Mouse (Mus musculus): ENCODE measurements at regions not wholly inside any gene's neighbourhood (a gene's known extent, or its start where the extent isn't known, plus 50 kb on each side); places are given as distances from the start of the nearest gene placed in this dataset.

DNA sequence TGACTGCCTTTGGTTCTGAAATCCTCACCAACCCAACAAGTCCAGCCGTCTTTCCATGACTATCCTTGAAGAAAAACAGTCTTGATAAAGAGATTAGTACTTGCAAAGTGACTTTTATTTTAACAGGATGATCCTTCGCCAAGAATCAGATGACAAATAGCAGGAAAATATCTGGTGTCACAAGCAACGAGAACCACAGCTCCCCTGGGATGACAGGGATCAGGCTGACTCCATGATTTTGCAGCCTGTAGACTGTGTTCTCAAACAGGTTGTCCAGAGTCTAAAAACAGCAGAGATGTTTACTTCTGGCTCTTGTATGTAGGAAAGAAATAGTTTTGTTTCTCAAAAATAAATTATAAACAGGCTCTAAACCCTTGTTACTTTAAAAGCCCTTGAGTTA lies 63.3 kb downstream of the Tmem18 start:
- no peak overlapping the region for H3K9ac ChIP-seq (replicated peaks)
- DNase-seq (ENCODE audit: low read depth in 3 of 3, low spot score in 3 of 3), result no peak
- no peak overlapping the region for H3K27ac ChIP-seq
- no peak overlapping the region for H3K4me2 ChIP-seq (ENCODE audit: low read depth)
- TF ChIP-seq EP300 (IDR thresholded peaks at IDR 0.05; ENCODE audit: low read depth) (no peak), CTCF (IDR thresholded peaks at IDR 0.05; ENCODE audit: low read depth) (no peak)
- no peak for ATAC-seq (ENCODE audit: insufficient read depth)
- no peaks in the 10 kb centered on the region for H3K4me1 ChIP-seq (replicated peaks; ENCODE audit: control insufficient read depth in 2 of 2, insufficient read depth in 2 of 2, low read length in 1 of 2)
- no peak overlapping the region for H3K4me3 ChIP-seq (ENCODE audit: insufficient read depth in 1 of 2, low read depth in 2 of 2, low read length in 2 of 2)
- no peaks in the 10 kb centered on the region for H3K36me3 ChIP-seq (replicated peaks; ENCODE audit: control insufficient read depth, insufficient read depth, low read depth)
- 39% methylated on average over 3 of the region's 3 CpGs for WGBS (ENCODE audit: insufficient replicate concordance)
- no peaks in the 10 kb centered on the region for H3K27me3 ChIP-seq (ENCODE audit: control insufficient read depth, insufficient read depth, low read length)
- no peaks in the 10 kb centered on the region for H3K9me3 ChIP-seq (ENCODE audit: control insufficient read depth, low read length)

- Histone ChIP-seq H3K9me3 (ENCODE audit: control insufficient read depth, low read length) (no peaks in the 10 kb centered on the region), H3K36me3 (replicated peaks; ENCODE audit: control insufficient read depth, insufficient read depth, low read depth) (no peaks in the 10 kb centered on the region), H3K4me2 (ENCODE audit: low read depth) (no peak overlapping the region), H3K4me3 (ENCODE audit: insufficient read depth in 1 of 2, low read depth in 2 of 2, low read length in 2 of 2) (no peak overlapping the region), H3K27ac (no peak overlapping the region), H3K9ac (replicated peaks) (no peak overlapping the region), H3K4me1 (replicated peaks; ENCODE audit: control insufficient read depth in 2 of 2, insufficient read depth in 2 of 2, low read length in 1 of 2) (peaks cover 5 to 16% of the 10 kb centered on the region in 2 experiments), H3K27me3 (ENCODE audit: control insufficient read depth, insufficient read depth, low read length) (no peaks in the 10 kb centered on the region)
- ATAC-seq (ENCODE audit: insufficient read depth), result no peak
- DNase-seq (ENCODE audit: low read depth in 3 of 3, low spot score in 3 of 3), result no peak
- WGBS (ENCODE audit: insufficient replicate concordance), result 62% methylated on average over 1 of the region's 1 CpGs
- TF ChIP-seq CTCF (IDR thresholded peaks at IDR 0.05; ENCODE audit: low read depth) (no peak), EP300 (IDR thresholded peaks at IDR 0.05; ENCODE audit: low read depth) (no peak)
Observed at GRCm38 (mm10) chr12:30651506-30651905, 67.3 kb downstream of the Tmem18 start.

DNA sequence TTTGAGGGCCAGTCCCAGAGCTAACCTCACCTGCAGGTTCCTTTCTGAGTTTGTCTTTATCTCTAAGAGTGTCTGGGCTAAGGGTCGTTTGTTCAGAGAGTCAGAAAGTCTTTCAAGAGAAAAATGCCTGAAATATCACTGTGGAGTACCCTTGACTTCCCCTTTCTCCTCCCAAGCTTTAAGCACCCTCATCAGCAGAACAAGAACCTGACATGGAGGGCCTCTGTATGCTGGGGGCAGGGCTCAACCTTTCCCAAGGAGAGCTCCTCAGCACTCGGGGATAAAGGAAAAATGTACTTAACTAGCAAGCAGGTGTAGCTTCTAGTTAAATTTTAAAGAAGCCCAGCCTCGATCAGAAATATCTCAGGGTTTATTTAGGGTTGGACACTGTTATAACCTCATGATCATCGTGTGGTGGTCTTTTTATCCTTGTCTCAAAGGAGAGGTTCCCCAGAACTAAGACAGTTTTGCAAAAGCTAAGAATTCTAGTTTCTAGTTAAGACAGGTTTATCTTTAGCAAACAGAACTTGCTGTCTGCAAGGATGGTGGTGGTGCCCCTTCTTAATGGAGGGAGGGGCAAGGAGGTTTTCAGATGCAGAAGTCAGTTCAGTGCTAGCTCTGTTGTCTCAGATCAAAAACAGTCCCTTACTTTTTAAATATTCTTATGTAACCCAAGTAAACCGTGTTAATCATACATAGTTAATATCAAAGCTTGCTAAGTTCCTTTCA lies 70.3 kb downstream of the Tmem18 start:
- no peak overlapping the region for H3K4me3 ChIP-seq (ENCODE audit: insufficient read depth in 1 of 2, low read depth in 2 of 2, low read length in 2 of 2)
- H3K9ac ChIP-seq (replicated peaks), result no peak overlapping the region
- H3K36me3 ChIP-seq (replicated peaks; ENCODE audit: control insufficient read depth, insufficient read depth, low read depth), result no peaks in the 10 kb centered on the region
- peak overlapping the region; percentile 51 for H3K27ac ChIP-seq
- TF ChIP-seq EP300 (IDR thresholded peaks at IDR 0.05; ENCODE audit: low read depth) (peak; percentile 37; the same call in 1 of the 2 replicates), CTCF (IDR thresholded peaks at IDR 0.05; ENCODE audit: low read depth) (no peak)
- no peaks in the 10 kb centered on the region for H3K27me3 ChIP-seq (ENCODE audit: control insufficient read depth, insufficient read depth, low read length)
- DNase-seq (ENCODE audit: low read depth in 3 of 3, low spot score in 3 of 3) (peak in 2 of 3 experiments; percentile 7 to 16), ATAC-seq (ENCODE audit: insufficient read depth) (peak; percentile 85; the same call in 1 of the 2 replicates)
- 18% methylated on average over 5 of the region's 5 CpGs for WGBS (ENCODE audit: insufficient replicate concordance)
- peaks cover 5 to 16% of the 10 kb centered on the region in 2 experiments for H3K4me1 ChIP-seq (replicated peaks; ENCODE audit: control insufficient read depth in 2 of 2, insufficient read depth in 2 of 2, low read length in 1 of 2)
- no peaks in the 10 kb centered on the region for H3K9me3 ChIP-seq (ENCODE audit: control insufficient read depth, low read length)
- H3K4me2 ChIP-seq (ENCODE audit: low read depth), result peak overlapping the region; percentile 4; the same call in 1 of the 2 replicates

- peak overlapping the region; percentile 35; the same call in 1 of the 2 replicates for H3K27ac ChIP-seq
- ATAC-seq (ENCODE audit: insufficient read depth), result peak; percentile 77
- 18% methylated on average over 1 of the region's 1 CpGs for WGBS (ENCODE audit: insufficient replicate concordance)
- H3K36me3 ChIP-seq (replicated peaks; ENCODE audit: control insufficient read depth, insufficient read depth, low read depth), result no peaks in the 10 kb centered on the region
- H3K27me3 ChIP-seq (ENCODE audit: control insufficient read depth, insufficient read depth, low read length), result no peaks in the 10 kb centered on the region
- TF ChIP-seq CTCF (IDR thresholded peaks at IDR 0.05; ENCODE audit: low read depth) (no peak), EP300 (IDR thresholded peaks at IDR 0.05; ENCODE audit: low read depth) (no peak; the same call in 1 of the 2 replicates)
- H3K4me1 ChIP-seq (replicated peaks; ENCODE audit: control insufficient read depth in 2 of 2, insufficient read depth in 2 of 2, low read length in 1 of 2), result peaks cover 5 to 16% of the 10 kb centered on the region in 2 experiments
- H3K4me3 ChIP-seq (ENCODE audit: insufficient read depth in 1 of 2, low read depth in 2 of 2, low read length in 2 of 2), result no peak overlapping the region
- H3K9me3 ChIP-seq (ENCODE audit: control insufficient read depth, low read length), result no peaks in the 10 kb centered on the region
- H3K9ac ChIP-seq (replicated peaks), result no peak overlapping the region
- H3K4me2 ChIP-seq (ENCODE audit: low read depth), result peak overlapping the region; percentile 4
- peak in 2 of 3 experiments; percentile 17 to 19 for DNase-seq (ENCODE audit: low read depth in 3 of 3, low spot score in 3 of 3)
Observed at GRCm38 (mm10) chr12:30655076-30655421, 70.8 kb downstream of the Tmem18 start.

DNA sequence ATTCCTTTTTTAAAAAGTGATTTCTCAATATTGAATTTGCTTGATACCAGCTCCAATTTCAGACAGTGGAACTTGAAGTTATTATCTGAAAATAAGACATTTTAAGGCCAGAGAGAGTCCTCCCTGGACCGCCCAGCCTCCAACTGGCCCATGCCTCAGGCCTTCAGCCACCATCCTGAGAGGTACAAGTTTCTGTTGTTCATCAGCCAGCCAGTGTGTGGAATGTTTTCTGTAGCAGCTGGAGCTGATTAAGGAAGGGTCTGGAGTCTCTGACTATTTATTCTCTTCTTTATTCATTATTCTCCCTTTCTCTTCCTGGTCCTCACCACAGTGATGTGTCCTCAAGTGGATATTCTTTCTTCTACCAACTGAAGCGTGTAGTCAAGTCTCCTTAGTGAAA lies 94.6 kb downstream of the Tmem18 start:
- H3K36me3 ChIP-seq (replicated peaks; ENCODE audit: control insufficient read depth, insufficient read depth, low read depth), result no peaks in the 10 kb centered on the region
- no peak for TF ChIP-seq CTCF (IDR thresholded peaks at IDR 0.05; ENCODE audit: low read depth)
- no peak for TF ChIP-seq EP300 (IDR thresholded peaks at IDR 0.05; ENCODE audit: low read depth)
- H3K9me3 ChIP-seq (ENCODE audit: control insufficient read depth, low read length), result no peaks in the 10 kb centered on the region
- ATAC-seq (ENCODE audit: insufficient read depth) (no peak), DNase-seq (ENCODE audit: low read depth in 3 of 3, low spot score in 3 of 3) (no peak)
- H3K4me2 ChIP-seq (ENCODE audit: low read depth), result no peak overlapping the region
- no peak overlapping the region for H3K27ac ChIP-seq
- H3K27me3 ChIP-seq (ENCODE audit: control insufficient read depth, insufficient read depth, low read length), result no peaks in the 10 kb centered on the region
- no peak overlapping the region for H3K9ac ChIP-seq (replicated peaks)
- no peaks in the 10 kb centered on the region for H3K4me1 ChIP-seq (replicated peaks; ENCODE audit: control insufficient read depth in 2 of 2, insufficient read depth in 2 of 2, low read length in 1 of 2)
- no peak overlapping the region for H3K4me3 ChIP-seq (ENCODE audit: insufficient read depth in 1 of 2, low read depth in 2 of 2, low read length in 2 of 2)
- WGBS (ENCODE audit: insufficient replicate concordance), result 43% methylated on average over 2 of the region's 2 CpGs
